Mouse (Mus musculus): ENCODE data around the gene Fignl2. TPM values are rescaled to one million over a fixed set of nuclear protein-coding genes. Genes with fewer than 3 reads are reported as not detected.

Fignl2 gene
- polyA plus RNA-seq, 1 experiment from 2014 or later, result 0.33 TPM

DNA sequence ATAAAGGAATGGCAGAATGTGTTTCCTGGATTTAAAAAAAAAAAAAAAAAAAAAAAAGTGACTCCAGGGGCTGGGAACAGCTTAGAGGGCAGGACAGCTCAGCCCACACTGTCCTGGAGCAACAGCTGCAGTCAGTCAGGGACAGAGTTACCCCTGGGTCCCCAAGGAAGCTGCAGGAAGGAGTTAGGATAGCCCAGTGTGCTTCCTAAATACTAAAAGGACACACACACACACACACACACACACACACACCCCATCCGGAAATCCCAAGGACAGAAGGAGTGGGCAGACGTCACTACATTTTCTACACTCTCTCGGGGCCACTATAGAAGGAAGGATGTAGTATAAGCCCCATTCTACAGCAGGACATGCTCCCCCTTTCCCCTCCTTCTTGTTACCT lies 10.3 kb downstream of the Fignl2 start:
- no peak overlapping the region for H3K9ac ChIP-seq (ENCODE audit: low read depth, low read length)
- H3K4me1 ChIP-seq (ENCODE audit: control insufficient read depth, insufficient read depth, low read length), result peaks cover 49% of the 10 kb centered on the region
- H3K36me3 ChIP-seq (ENCODE audit: control insufficient read depth, insufficient read depth, low read length), result no peaks in the 10 kb centered on the region
- H3K27ac ChIP-seq (ENCODE audit: low read depth, low read length), result no peak overlapping the region
- no peaks in the 10 kb centered on the region for H3K9me3 ChIP-seq (replicated peaks; ENCODE audit: control insufficient read depth, low read length)
- ATAC-seq (replicated peaks; ENCODE audit: insufficient number of reproducible peaks, low FRiP score, low TSS enrichment), result no peak
- H3K4me3 ChIP-seq (ENCODE audit: low read depth, low read length), result no peak overlapping the region
- no peaks in the 10 kb centered on the region; the same call in 1 of the 2 replicates for H3K27me3 ChIP-seq (ENCODE audit: control insufficient read depth, insufficient read depth, low read length)
- WGBS (ENCODE audit: insufficient replicate concordance), result 42% methylated on average over 3 of the region's 3 CpGs
- no peak overlapping the region for H3K4me2 ChIP-seq

DNA sequence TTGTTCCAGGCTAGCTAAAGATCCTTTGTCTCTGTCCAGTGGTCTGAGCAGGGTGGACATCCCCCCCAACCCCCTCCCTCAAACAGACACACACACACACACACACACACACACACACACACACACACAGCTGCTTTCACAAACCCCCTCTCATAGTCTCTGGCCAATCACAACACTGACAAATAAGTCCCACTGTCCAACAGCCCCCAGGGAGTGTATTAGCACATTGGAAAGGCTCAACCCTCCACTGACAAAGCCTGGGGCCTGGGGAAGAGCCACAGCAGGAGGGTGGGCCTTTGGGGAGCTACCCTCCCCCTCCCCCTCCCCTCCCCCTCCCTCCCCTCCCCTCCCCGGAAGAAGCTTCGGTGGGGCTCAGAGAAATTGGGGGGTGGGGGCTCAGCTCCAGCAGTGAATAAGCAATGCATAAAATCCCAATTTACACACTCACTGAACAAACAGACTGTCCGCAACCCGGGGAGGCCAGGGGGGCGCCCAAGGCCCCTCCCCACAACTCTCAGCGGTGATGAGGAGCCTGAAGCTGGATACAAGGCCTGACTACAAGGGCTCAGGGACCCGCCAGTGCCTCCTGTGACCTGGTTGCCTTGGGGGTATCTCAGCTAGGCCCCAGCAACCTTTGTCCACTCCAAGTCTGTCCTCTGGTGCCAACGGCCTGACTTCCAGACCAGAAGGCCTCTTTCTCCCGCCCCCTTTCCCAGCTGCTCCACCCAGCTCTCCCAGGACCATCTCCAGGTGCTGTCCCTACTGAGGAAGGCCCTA lies 11.3 kb downstream of the Fignl2 start:
- H3K4me3 ChIP-seq (ENCODE audit: low read depth, low read length), result no peak overlapping the region
- H3K4me1 ChIP-seq (ENCODE audit: control insufficient read depth, insufficient read depth, low read length), result peaks cover 48% of the 10 kb centered on the region
- ATAC-seq (replicated peaks; ENCODE audit: insufficient number of reproducible peaks, low FRiP score, low TSS enrichment), result no peak
- no peaks in the 10 kb centered on the region for H3K9me3 ChIP-seq (replicated peaks; ENCODE audit: control insufficient read depth, low read length)
- H3K27ac ChIP-seq (ENCODE audit: low read depth, low read length), result no peak overlapping the region
- 39% methylated on average over 7 of the region's 9 CpGs for WGBS (ENCODE audit: insufficient replicate concordance)
- H3K27me3 ChIP-seq (ENCODE audit: control insufficient read depth, insufficient read depth, low read length), result no peaks in the 10 kb centered on the region; the same call in 1 of the 2 replicates
- no peak overlapping the region for H3K9ac ChIP-seq (ENCODE audit: low read depth, low read length)
- H3K36me3 ChIP-seq (ENCODE audit: control insufficient read depth, insufficient read depth, low read length), result no peaks in the 10 kb centered on the region
- no peak overlapping the region for H3K4me2 ChIP-seq

- no peak for ATAC-seq (replicated peaks; ENCODE audit: insufficient number of reproducible peaks, low FRiP score, low TSS enrichment)
- H3K27me3 ChIP-seq (ENCODE audit: control insufficient read depth, insufficient read depth, low read length), result no peaks in the 10 kb centered on the region; the same call in 1 of the 2 replicates
- H3K9me3 ChIP-seq (replicated peaks; ENCODE audit: control insufficient read depth, low read length), result no peaks in the 10 kb centered on the region
- no peak overlapping the region for H3K27ac ChIP-seq (ENCODE audit: low read depth, low read length)
- H3K4me3 ChIP-seq (ENCODE audit: low read depth, low read length), result no peak overlapping the region
- no peak overlapping the region for H3K4me2 ChIP-seq
- no peaks in the 10 kb centered on the region for H3K36me3 ChIP-seq (ENCODE audit: control insufficient read depth, insufficient read depth, low read length)
- H3K9ac ChIP-seq (ENCODE audit: low read depth, low read length), result no peak overlapping the region
- H3K4me1 ChIP-seq (ENCODE audit: control insufficient read depth, insufficient read depth, low read length), result peaks cover 44% of the 10 kb centered on the region
- 23% methylated on average over 6 of the region's 6 CpGs for WGBS (ENCODE audit: insufficient replicate concordance)
Observed at GRCm38 (mm10) chr15:101066364-101066847, 12.0 kb downstream of the Fignl2 start.

- H3K4me2 ChIP-seq, result no peak overlapping the region
- no peak overlapping the region for H3K9ac ChIP-seq (ENCODE audit: low read depth, low read length)
- 23% methylated on average over 6 of the region's 6 CpGs for WGBS (ENCODE audit: insufficient replicate concordance)
- H3K27ac ChIP-seq (ENCODE audit: low read depth, low read length), result no peak overlapping the region
- ATAC-seq (replicated peaks; ENCODE audit: insufficient number of reproducible peaks, low FRiP score, low TSS enrichment), result no peak
- H3K4me3 ChIP-seq (ENCODE audit: low read depth, low read length), result no peak overlapping the region
- no peaks in the 10 kb centered on the region; the same call in 1 of the 2 replicates for H3K27me3 ChIP-seq (ENCODE audit: control insufficient read depth, insufficient read depth, low read length)
- H3K9me3 ChIP-seq (replicated peaks; ENCODE audit: control insufficient read depth, low read length), result no peaks in the 10 kb centered on the region
- H3K4me1 ChIP-seq (ENCODE audit: control insufficient read depth, insufficient read depth, low read length), result peaks cover 35% of the 10 kb centered on the region
- no peaks in the 10 kb centered on the region for H3K36me3 ChIP-seq (ENCODE audit: control insufficient read depth, insufficient read depth, low read length)
Observed at GRCm38 (mm10) chr15:101065069-101065468, 13.3 kb downstream of the Fignl2 start.

DNA sequence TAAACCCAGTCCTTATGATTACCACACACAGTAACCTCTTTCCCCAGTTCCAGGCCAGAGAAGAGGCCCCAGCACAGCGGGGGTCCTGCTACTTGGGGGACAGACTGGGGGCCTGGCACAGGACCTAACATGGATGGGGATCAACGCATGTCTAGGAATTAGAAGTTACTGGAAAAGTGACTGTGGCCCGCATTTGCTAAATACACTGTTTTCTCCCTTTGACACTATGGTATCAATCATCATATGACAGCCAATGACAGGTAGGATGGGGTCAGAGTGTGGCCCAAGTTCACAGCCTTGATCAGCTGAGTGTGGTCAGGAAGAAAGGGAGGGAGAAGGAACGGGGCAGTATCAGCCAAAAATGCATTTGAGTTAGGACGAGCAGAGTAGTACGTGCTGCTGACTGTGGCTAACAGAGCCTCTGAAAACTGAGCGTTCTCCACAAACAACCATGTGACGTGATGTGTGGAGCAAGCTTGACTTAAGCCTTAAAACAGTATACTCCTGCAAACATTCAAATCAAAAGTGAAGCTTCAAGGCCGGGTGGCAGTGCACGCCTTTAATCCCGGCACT lies 18.0 kb downstream of the Fignl2 start:
- no peak for ATAC-seq (replicated peaks; ENCODE audit: insufficient number of reproducible peaks, low FRiP score, low TSS enrichment)

DNA sequence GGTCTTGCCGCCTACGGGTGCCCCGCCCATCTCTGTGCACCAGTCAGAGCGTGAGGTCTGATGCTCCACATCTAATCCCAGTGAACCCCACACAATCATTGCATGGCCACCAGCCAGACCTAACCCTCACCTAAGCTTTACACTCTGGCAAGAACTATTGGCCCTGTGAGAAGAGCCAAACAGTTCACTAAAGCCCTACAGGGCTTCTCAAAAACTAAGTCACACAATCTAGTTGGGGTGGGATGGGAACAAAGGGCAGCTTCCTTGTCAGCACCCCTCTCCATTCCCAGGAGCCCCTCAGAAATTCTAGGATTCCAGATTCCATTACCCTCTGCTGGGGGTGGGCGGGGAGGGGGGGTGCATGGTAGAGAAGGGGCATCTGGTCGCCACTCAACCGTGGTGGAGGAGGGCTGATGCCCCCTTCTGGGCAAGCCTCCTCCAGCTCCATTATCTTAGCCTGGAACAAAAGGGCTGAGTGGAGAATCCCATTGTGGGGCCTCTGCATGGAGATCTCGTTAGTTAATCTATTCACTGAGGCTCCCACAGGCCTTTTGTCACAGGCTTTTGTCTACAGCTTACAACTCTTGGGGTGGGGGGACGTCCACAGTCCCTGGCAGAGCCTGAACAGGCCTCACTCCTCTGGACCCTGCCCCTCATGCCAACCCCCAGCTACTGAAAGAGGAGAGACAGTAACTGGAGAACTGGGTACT lies 18.6 kb downstream of the Fignl2 start:
- 49% methylated on average over 9 of the region's 9 CpGs for WGBS (ENCODE audit: insufficient replicate concordance)
- Histone ChIP-seq H3K4me2 (no peak overlapping the region), H3K9me3 (replicated peaks; ENCODE audit: control insufficient read depth, low read length) (no peaks in the 10 kb centered on the region), H3K27me3 (ENCODE audit: control insufficient read depth, insufficient read depth, low read length) (peaks cover 10% of the 10 kb centered on the region), H3K4me3 (ENCODE audit: low read depth, low read length) (no peak overlapping the region), H3K27ac (ENCODE audit: low read depth, low read length) (no peak overlapping the region), H3K4me1 (ENCODE audit: control insufficient read depth, insufficient read depth, low read length) (no peaks in the 10 kb centered on the region; the same call in 1 of the 2 replicates), H3K36me3 (ENCODE audit: control insufficient read depth, insufficient read depth, low read length) (no peaks in the 10 kb centered on the region), H3K9ac (ENCODE audit: low read depth, low read length) (no peak overlapping the region)
- no peak for ATAC-seq (replicated peaks; ENCODE audit: insufficient number of reproducible peaks, low FRiP score, low TSS enrichment)

More for the DNA sequence above, 18.0 kb downstream of the Fignl2 start:
- 63% methylated on average over 11 of the region's 11 CpGs for WGBS (ENCODE audit: insufficient replicate concordance)
- Histone ChIP-seq H3K4me3 (ENCODE audit: low read depth, low read length) (no peak overlapping the region), H3K36me3 (ENCODE audit: control insufficient read depth, insufficient read depth, low read length) (no peaks in the 10 kb centered on the region), H3K9ac (ENCODE audit: low read depth, low read length) (no peak overlapping the region), H3K4me1 (ENCODE audit: control insufficient read depth, insufficient read depth, low read length) (peaks cover 6% of the 10 kb centered on the region), H3K27me3 (ENCODE audit: control insufficient read depth, insufficient read depth, low read length) (peaks cover 3% of the 10 kb centered on the region), H3K4me2 (no peak overlapping the region), H3K9me3 (replicated peaks; ENCODE audit: control insufficient read depth, low read length) (no peaks in the 10 kb centered on the region), H3K27ac (ENCODE audit: low read depth, low read length) (no peak overlapping the region)

GRCm38 (mm10) chr15:101056225-101056624 lies 22.1 kb downstream of the Fignl2 start:
- H3K27me3 ChIP-seq (ENCODE audit: control insufficient read depth, insufficient read depth, low read length), result peaks cover 45% of the 10 kb centered on the region
- no peak overlapping the region for H3K4me3 ChIP-seq (ENCODE audit: low read depth, low read length)
- no peaks in the 10 kb centered on the region for H3K36me3 ChIP-seq (ENCODE audit: control insufficient read depth, insufficient read depth, low read length)
- H3K9ac ChIP-seq (ENCODE audit: low read depth, low read length), result no peak overlapping the region
- H3K9me3 ChIP-seq (replicated peaks; ENCODE audit: control insufficient read depth, low read length), result no peaks in the 10 kb centered on the region
- H3K4me2 ChIP-seq, result no peak overlapping the region
- ATAC-seq (replicated peaks; ENCODE audit: insufficient number of reproducible peaks, low FRiP score, low TSS enrichment), result 0 out of 2 replicates have a peak, but pooled peaks have one; percentile 7
- WGBS (ENCODE audit: insufficient replicate concordance), result 42% methylated on average over 10 of the region's 10 CpGs
- H3K27ac ChIP-seq (ENCODE audit: low read depth, low read length), result no peak overlapping the region
- H3K4me1 ChIP-seq (ENCODE audit: control insufficient read depth, insufficient read depth, low read length), result peaks cover 10% of the 10 kb centered on the region

DNA sequence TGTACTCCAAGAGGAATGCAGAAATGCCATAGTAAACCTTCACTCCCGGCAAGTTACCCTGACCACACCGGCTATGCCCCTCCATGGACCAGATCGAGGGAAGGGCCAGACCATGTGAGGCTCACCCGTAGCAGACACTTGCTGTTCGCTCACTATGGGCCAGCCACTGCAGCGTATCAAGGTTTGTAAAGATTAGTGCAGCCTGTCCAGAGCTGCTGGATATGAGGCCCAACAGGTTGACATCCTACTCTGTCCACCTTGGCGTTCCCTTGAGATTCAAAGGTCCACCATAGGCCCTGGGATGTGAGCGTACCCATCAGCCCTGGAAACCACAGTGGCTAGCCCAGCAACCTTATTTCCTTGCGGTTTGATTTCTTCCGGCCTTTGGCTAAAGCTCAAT lies 23.8 kb downstream of the Fignl2 start:
- Histone ChIP-seq H3K27me3 (ENCODE audit: control insufficient read depth, insufficient read depth, low read length) (peaks cover 56% of the 10 kb centered on the region), H3K4me3 (ENCODE audit: low read depth, low read length) (no peak overlapping the region), H3K27ac (ENCODE audit: low read depth, low read length) (no peak overlapping the region), H3K9ac (ENCODE audit: low read depth, low read length) (no peak overlapping the region), H3K4me1 (ENCODE audit: control insufficient read depth, insufficient read depth, low read length) (peaks cover 10% of the 10 kb centered on the region), H3K9me3 (replicated peaks; ENCODE audit: control insufficient read depth, low read length) (no peaks in the 10 kb centered on the region), H3K36me3 (ENCODE audit: control insufficient read depth, insufficient read depth, low read length) (no peaks in the 10 kb centered on the region), H3K4me2 (no peak overlapping the region; the same call in 1 of the 2 replicates)
- no peak for ATAC-seq (replicated peaks; ENCODE audit: insufficient number of reproducible peaks, low FRiP score, low TSS enrichment)
- WGBS (ENCODE audit: insufficient replicate concordance), result 72% methylated on average over 10 of the region's 10 CpGs

Data from heart, embryonic 11.5 days (tissue).